Mouse (Mus musculus) spleen, embryonic (tissue): ENCODE results near the gene Hbb-bh2.
"Not testable (repeated sequence)": the region's sequence is repeated elsewhere in the genome, so short reads cannot be mapped to it uniquely, and the experiment has no call there.

Experiments used
- CTCF ChIA-PET: fragments of 350-600 bp; sonication (Branson Sonifier 250); formaldehyde crosslinking; loops from one replicate; lab custom pipeline; 2022; lab: Charles Lee

Gene Hbb-bh2

DNA sequence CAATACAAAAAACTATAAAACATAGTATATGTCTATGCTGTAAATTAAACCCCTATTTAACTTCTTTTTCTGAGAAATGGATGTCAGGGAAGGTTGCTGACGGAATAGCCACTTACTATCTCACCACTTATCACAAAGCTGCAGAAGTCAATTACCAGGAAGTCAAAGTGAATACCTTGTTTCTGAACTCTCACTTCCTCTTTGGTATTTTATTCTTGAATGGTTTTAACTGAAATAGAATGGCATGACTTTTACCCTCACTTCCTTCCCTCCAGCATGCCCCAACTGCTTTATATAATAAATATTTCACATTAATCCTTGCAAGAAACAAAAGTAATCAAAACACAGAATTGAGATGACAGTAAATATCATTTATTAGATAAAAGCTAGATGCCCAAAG is 28.1 kb downstream of the Hbb-bh2 start:
- CTCF ChIA-PET: no interaction called here

GRCm38 (mm10) chr7:103811223-103811845 is 29.0 kb downstream of the Hbb-bh2 start:
- CTCF ChIA-PET: no interaction called here

- CTCF ChIA-PET: no interaction called here
Observed at GRCm38 (mm10) chr7:103810746-103811145, 29.6 kb downstream of the Hbb-bh2 start.

GRCm38 (mm10) chr7:103810296-103810695 is 30.0 kb downstream of the Hbb-bh2 start:
- CTCF ChIA-PET: no interaction called here

DNA sequence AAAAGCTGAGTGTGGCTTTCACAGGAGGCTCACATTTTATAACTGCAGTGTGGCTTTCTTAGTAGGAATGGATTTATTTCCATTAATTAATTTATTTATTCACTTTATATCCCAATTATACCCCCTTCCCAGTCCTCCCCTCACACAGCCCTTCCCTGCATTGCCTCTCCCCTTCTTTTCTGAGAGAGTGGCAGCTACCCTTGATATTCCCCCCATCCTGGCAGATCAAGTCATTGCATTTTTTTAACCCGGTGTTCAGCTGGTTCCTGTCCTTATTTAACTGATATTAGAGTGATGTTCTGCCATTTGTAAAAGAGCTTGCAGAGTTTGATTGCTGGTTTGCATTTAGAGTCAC is 30.5 kb downstream of the Hbb-bh2 start:
- CTCF ChIA-PET: no interaction called here

- CTCF ChIA-PET: no interaction called here
Observed at GRCm38 (mm10) chr7:103808971-103809800, 31.1 kb downstream of the Hbb-bh2 start.

GRCm38 (mm10) chr7:103808120-103808519 is 32.2 kb downstream of the Hbb-bh2 start:
- CTCF ChIA-PET: not testable (repeated sequence)

GRCm38 (mm10) chr7:103806856-103807255 is 33.5 kb downstream of the Hbb-bh2 start:
- CTCF ChIA-PET: interaction anchor here (0.7 to 0.8 kb wide), 2 partner anchors 34 to 1342 kb away, joined by 3 to 5 read pairs; no protein-coding TSS in a partner anchor

DNA sequence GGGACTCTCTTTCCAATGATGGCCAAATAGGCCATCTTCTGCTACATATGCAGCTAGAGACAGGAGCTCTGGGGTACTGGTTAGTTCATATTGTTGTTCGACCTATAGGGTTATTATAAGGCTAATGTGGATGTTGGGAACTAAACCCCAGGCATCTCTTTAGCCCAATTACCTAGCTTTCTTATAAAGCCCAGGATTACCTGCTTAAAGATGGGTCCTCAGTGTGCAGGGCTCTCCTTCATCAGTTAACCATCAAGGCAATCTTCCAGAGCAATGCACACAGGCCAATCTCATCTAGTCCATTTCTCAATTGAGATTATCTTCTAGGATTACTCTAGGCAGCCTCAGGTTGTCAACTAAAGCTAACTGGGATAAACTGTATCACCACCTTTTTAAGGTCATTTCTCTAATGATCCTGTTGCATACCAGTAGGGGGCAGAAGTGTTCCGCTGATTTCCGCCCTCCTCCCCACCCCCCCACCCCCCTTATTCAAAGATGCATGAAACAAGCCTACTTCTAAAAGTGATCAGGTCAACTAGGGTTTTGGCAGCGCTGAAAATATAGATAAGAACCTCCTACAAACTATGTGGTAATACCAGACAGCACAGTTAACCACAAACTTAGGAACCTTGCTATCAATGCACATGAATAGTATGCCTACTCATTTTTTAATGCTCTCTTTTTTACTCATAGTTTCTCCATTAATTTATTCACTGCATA is 47.5 kb downstream of the Hbb-bh2 start:
- CTCF ChIA-PET: interaction anchor here (0.5 to 1.0 kb wide), 3 partner anchors 164 to 1739 kb away, joined by 3 to 6 read pairs (median 3); no protein-coding TSS in a partner anchor

DNA sequence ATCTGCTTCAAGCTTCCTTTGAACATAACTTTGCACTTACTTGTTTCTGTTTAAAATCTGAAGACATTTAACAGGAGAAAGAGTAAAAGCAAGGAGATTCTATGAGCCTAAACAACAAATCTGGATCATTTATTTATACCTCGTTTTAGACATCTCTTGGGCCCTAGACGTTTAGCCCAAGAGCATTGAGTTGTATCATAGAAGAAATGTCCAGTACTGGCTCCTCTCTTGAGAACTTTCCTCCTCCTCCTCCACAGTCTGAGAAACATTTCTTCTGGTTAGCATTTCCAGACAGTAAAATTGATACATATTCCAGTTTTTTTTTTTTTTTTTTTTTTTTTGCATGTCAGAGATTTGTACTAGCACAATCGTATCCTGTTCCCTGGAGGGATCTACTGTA is 48.6 kb downstream of the Hbb-bh2 start, which contains the start of gene Olfr67:
Gene Olfr67 (minus strand): TSS at position 101 of the 400 bp plus-strand sequence.
- CTCF ChIA-PET: no interaction called here
